Mouse (Mus musculus) erythroblast, embryonic 14.5 days (primary cell): ENCODE measurements around the gene Get4. TPM values are rescaled to one million over a fixed set of nuclear protein-coding genes. Genes with fewer than 3 reads are reported as not detected.

Experiments used
- H3K27me3 ChIP-seq: 2 replicates; pipeline ENCODE4 v1.6.1; 2012; ENCODE audit warnings: inconsistent platforms; ENCODE audit not compliant: control insufficient read depth
- H3K36me3 ChIP-seq: 2 replicates; pipeline ENCODE4 v1.6.1; 2012; ENCODE audit warnings: mild to moderate bottlenecking, inconsistent platforms; ENCODE audit not compliant: control insufficient read depth
- H3K4me1 ChIP-seq: 2 replicates; pipeline ENCODE4 v1.6.1; 2012; ENCODE audit warnings: inconsistent platforms; ENCODE audit not compliant: control insufficient read depth
- H3K4me3 ChIP-seq: replicated peaks from 2 replicates; pipeline ENCODE3; 2012; ENCODE audit warnings: moderate library complexity, mild to moderate bottlenecking, inconsistent platforms
- H3K9me3 ChIP-seq: 2 replicates; pipeline ENCODE4 v1.6.1; 2012; ENCODE audit warnings: low read length, inconsistent platforms, mixed read lengths; ENCODE audit not compliant: control insufficient read depth
- GATA1 ChIP-seq: IDR thresholded peaks from 2 replicates; pipeline ENCODE4 v1.6.1; 2012; ENCODE audit warnings: low read length, inconsistent platforms, mixed read lengths
- TAL1 ChIP-seq: IDR thresholded peaks from 3 replicates; pipeline ENCODE4 v1.6.1; 2012; ENCODE audit warnings: low read length, inconsistent platforms, mixed read lengths
- polyA plus RNA-seq: library from polyadenylated mRNA; stranded (reverse); fragments of >175 nt; gene quantifications from 2 replicates; pipeline ENCODE4 v1.2.3, GENCODE M21; 2012

Get4 gene
- polyA plus RNA-seq, 1 experiment, result 17.2 TPM

DNA sequence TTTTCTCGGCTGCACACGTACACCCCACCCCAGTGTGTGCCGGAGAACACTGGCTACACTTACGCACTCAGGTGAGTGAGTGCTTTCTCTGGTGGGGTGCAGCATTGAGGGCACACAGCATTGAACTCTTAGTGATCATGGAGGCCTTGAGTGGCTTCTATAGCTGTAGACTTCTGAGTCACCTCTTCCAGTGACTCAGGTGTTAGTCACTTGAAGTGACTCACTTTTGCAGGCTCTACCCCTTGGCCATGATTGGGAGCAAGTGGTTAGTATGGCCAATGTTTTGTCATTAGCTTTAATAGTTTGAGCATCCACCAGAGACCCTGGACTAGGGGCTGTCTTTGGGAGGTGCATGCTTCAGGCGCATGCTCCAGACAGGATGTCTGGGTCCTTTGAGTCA, 36.9 kb upstream of the Get4 start:
- Histone ChIP-seq H3K4me3 (no peak overlapping the region), H3K36me3 (peaks cover 74% of the 10 kb centered on the region), H3K27me3 (no peaks in the 10 kb centered on the region), H3K9me3 (no peaks in the 10 kb centered on the region), H3K4me1 (peaks cover 29% of the 10 kb centered on the region)
- TF ChIP-seq GATA1 (no peak), TAL1 (no peak)

- H3K27me3 ChIP-seq, result no peaks in the 10 kb centered on the region
- no peaks in the 10 kb centered on the region for H3K9me3 ChIP-seq
- TF ChIP-seq TAL1, result no peak
- TF ChIP-seq GATA1, result no peak
- H3K4me1 ChIP-seq, result peaks cover 25% of the 10 kb centered on the region
- no peak overlapping the region for H3K4me3 ChIP-seq
- peaks cover 74% of the 10 kb centered on the region for H3K36me3 ChIP-seq
These were observed 36.0 kb upstream of the Get4 start for GRCm38 (mm10) chr5:139216121-139216520.

GRCm38 (mm10) chr5:139216774-139217173, 35.4 kb upstream of the Get4 start:
- Histone ChIP-seq H3K36me3 (peaks cover 77% of the 10 kb centered on the region), H3K27me3 (no peaks in the 10 kb centered on the region), H3K9me3 (no peaks in the 10 kb centered on the region), H3K4me1 (peaks cover 25% of the 10 kb centered on the region), H3K4me3 (no peak overlapping the region)
- no peak for TF ChIP-seq TAL1
- no peak for TF ChIP-seq GATA1

GRCm38 (mm10) chr5:139220006-139220515, 32.1 kb upstream of the Get4 start:
- no peak overlapping the region for H3K4me3 ChIP-seq

GRCm38 (mm10) chr5:139220610-139221009, 31.5 kb upstream of the Get4 start:
- H3K36me3 ChIP-seq, result peaks cover 78% of the 10 kb centered on the region

More at GRCm38 (mm10) chr5:139220006-139220515, 32.1 kb upstream of the Get4 start:
- TF ChIP-seq GATA1 (no peak), TAL1 (no peak)
- Histone ChIP-seq H3K36me3 (peaks cover 78% of the 10 kb centered on the region), H3K27me3 (no peaks in the 10 kb centered on the region), H3K9me3 (no peaks in the 10 kb centered on the region), H3K4me1 (peaks cover 16% of the 10 kb centered on the region)

GRCm38 (mm10) chr5:139223331-139223730, 28.8 kb upstream of the Get4 start:
- H3K36me3 ChIP-seq, result peaks cover 88% of the 10 kb centered on the region
- no peak for TF ChIP-seq GATA1
- TF ChIP-seq TAL1, result no peak

More at GRCm38 (mm10) chr5:139220610-139221009, 31.5 kb upstream of the Get4 start:
- no peaks in the 10 kb centered on the region for H3K27me3 ChIP-seq
- peaks cover 13% of the 10 kb centered on the region for H3K4me1 ChIP-seq
- H3K9me3 ChIP-seq, result no peaks in the 10 kb centered on the region
- H3K4me3 ChIP-seq, result no peak overlapping the region
- no peak for TF ChIP-seq GATA1
- no peak for TF ChIP-seq TAL1

GRCm38 (mm10) chr5:139227236-139227635, 24.9 kb upstream of the Get4 start:
- peaks cover 100% of the 10 kb centered on the region for H3K36me3 ChIP-seq
- peaks cover 15% of the 10 kb centered on the region for H3K4me1 ChIP-seq
- TF ChIP-seq GATA1, result no peak
- no peak for TF ChIP-seq TAL1

More at GRCm38 (mm10) chr5:139223331-139223730, 28.8 kb upstream of the Get4 start:
- H3K4me3 ChIP-seq, result no peak overlapping the region
- H3K9me3 ChIP-seq, result no peaks in the 10 kb centered on the region
- peaks cover 5% of the 10 kb centered on the region for H3K4me1 ChIP-seq
- no peaks in the 10 kb centered on the region for H3K27me3 ChIP-seq

DNA sequence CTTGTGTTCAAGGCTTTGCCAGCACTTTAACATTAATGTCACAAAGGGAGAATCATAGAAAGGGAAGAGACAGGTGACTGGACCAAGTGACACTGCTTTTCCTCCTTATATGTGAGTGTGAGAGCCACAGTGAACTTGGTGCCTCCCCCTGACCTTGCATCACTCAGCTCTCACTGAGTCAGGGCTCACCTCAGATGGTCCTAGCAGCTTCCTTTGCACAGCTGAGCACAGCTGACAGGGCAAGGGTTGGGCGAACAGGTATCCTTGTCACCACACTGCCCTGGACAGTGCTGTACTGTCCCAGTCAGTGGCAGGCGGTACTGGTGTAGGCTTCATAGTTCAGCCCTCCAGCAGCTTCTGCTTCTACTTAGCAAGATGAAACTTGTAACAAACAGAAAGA, 24.5 kb upstream of the Get4 start:
- H3K27me3 ChIP-seq, result no peaks in the 10 kb centered on the region
- H3K4me1 ChIP-seq, result peaks cover 16% of the 10 kb centered on the region
- H3K9me3 ChIP-seq, result no peaks in the 10 kb centered on the region
- peaks cover 100% of the 10 kb centered on the region for H3K36me3 ChIP-seq
- TF ChIP-seq GATA1 (no peak), TAL1 (no peak)
- H3K4me3 ChIP-seq, result no peak overlapping the region

More at GRCm38 (mm10) chr5:139227236-139227635, 24.9 kb upstream of the Get4 start:
- Histone ChIP-seq H3K9me3 (no peaks in the 10 kb centered on the region), H3K4me3 (no peak overlapping the region), H3K27me3 (no peaks in the 10 kb centered on the region)

GRCm38 (mm10) chr5:139228318-139228717, 23.8 kb upstream of the Get4 start:
- H3K27me3 ChIP-seq, result no peaks in the 10 kb centered on the region
- no peaks in the 10 kb centered on the region for H3K9me3 ChIP-seq
- TF ChIP-seq TAL1 (no peak), GATA1 (no peak)
- peaks cover 100% of the 10 kb centered on the region for H3K36me3 ChIP-seq
- peaks cover 16% of the 10 kb centered on the region for H3K4me1 ChIP-seq
- no peak overlapping the region for H3K4me3 ChIP-seq

DNA sequence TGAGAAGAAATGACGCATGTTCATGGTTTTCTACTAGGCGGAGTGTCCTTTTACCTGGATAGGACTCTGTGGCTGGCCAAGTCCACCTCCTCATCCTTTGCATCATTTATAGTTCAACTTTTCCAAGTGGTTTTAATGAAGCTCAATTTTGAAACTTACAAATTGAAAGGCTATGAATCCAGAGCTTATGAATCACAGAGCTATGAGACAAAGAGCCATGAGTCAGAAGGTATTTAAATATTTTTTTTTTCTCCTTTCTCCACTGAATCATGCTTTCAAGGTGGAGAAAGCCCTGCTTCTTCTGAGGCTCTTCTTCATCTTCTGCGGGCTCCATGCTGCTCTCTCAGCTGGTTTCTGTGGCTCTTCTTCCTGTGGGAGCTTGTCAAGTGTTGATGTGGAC, 22.4 kb upstream of the Get4 start:
- H3K4me1 ChIP-seq, result peaks cover 16% of the 10 kb centered on the region
- H3K36me3 ChIP-seq, result peaks cover 100% of the 10 kb centered on the region
- H3K27me3 ChIP-seq, result no peaks in the 10 kb centered on the region
- H3K9me3 ChIP-seq, result no peaks in the 10 kb centered on the region
- H3K4me3 ChIP-seq, result no peak overlapping the region
- no peak for TF ChIP-seq GATA1
- TF ChIP-seq TAL1, result no peak
